Mouse (Mus musculus) midbrain, embryonic 12.5 days (tissue): ENCODE data around the gene Sec24a. TPM values are rescaled to one million over a fixed set of nuclear protein-coding genes. Genes with fewer than 3 reads are reported as not detected.
"Not testable (repeated sequence)": the region's sequence is repeated elsewhere in the genome, so short reads cannot be mapped to it uniquely, and the experiment has no call there.

Experiments used
- ATAC-seq: fragments of 200-750 bp; cut with Nextera tagmentation; 2 replicates; pipeline ENCODE4 v1.8.0; 2017; ENCODE audit warnings: low read depth, moderate TSS enrichment, moderate library complexity; ENCODE audit not compliant: low FRiP score
- H3K27ac ChIP-seq: fragments of 300-500 bp; sonication (generic); replicated peaks from 2 replicates; pipeline ENCODE4 v1.5.1; 2016; ENCODE audit warnings: mild to moderate bottlenecking
- H3K27me3 ChIP-seq: fragments of 300-500 bp; sonication (generic); 2 replicates; pipeline ENCODE4 v1.6.1; 2016; ENCODE audit warnings: mild to moderate bottlenecking
- H3K36me3 ChIP-seq: fragments of 300-500 bp; sonication (generic); 2 replicates; pipeline ENCODE4 v1.6.1; 2016
- H3K4me1 ChIP-seq: fragments of 300-500 bp; sonication (generic); 2 replicates; pipeline ENCODE4 v1.6.1; 2016
- H3K4me2 ChIP-seq: fragments of 300-500 bp; sonication (generic); replicated peaks from 2 replicates; pipeline ENCODE4 v1.6.1; 2016; ENCODE audit warnings: mild to moderate bottlenecking, moderate library complexity
- H3K4me3 ChIP-seq: fragments of 300-500 bp; sonication (generic); 2 replicates; pipeline ENCODE4 v1.5.1; 2016; ENCODE audit warnings: mild to moderate bottlenecking
- H3K9ac ChIP-seq: fragments of 300-500 bp; sonication (generic); replicated peaks from 2 replicates; pipeline ENCODE4 v1.6.1; 2016; ENCODE audit warnings: mild to moderate bottlenecking, moderate library complexity
- H3K9me3 ChIP-seq: fragments of 300-500 bp; sonication (generic); 2 replicates; pipeline ENCODE4 v1.6.1; 2016; ENCODE audit warnings: mild to moderate bottlenecking
- WGBS: fragments of 180-500 bp; shearing (Covaris S2); methylation state at CpG from one replicate; pipeline ENCODE4 v1.1.7; 2016; 5-methylcytosine and 5-hydroxymethylcytosine counted together
- polyA plus RNA-seq: library from polyadenylated mRNA; unstranded; fragments of >200 nt; fragmentation: Nextera tagmentation; extraction: Ambion mirVana; gene quantifications from 2 replicates; pipeline ENCODE4 v1.2.1, GENCODE M21; 2016

The Sec24a gene
- polyA plus RNA-seq, 1 experiment from 2014 or later: 15.8 TPM

DNA sequence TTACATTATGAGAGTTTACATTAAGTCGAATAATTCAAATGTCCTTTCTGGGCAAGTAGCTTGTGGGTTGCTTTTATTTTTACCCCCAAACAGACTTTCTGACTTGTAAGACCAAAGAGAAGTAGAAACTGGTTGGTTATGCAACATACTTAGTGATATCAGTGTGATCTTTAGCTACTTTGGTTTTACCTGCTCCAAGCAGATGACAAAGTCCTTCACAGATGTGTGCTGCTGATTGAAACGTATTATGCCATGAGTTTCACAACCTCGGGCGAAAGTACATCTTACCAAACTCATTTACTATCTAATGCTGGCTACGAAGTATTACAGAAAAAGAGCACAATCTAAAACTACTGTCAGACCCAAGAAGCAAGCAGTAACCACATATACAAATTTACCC is 5.8 kb downstream of the Sec24a start:
- Histone ChIP-seq H3K36me3 (no peaks in the 10 kb centered on the region), H3K4me1 (peaks cover 17% of the 10 kb centered on the region), H3K27ac (no peak overlapping the region), H3K9ac (no peak overlapping the region), H3K27me3 (peaks cover 9% of the 10 kb centered on the region; the same call in 1 of the 2 replicates), H3K4me2 (no peak overlapping the region), H3K9me3 (no peaks in the 10 kb centered on the region), H3K4me3 (no peak overlapping the region)
- 92% methylated on average over 5 of the region's 5 CpGs for WGBS
- no peak for ATAC-seq

DNA sequence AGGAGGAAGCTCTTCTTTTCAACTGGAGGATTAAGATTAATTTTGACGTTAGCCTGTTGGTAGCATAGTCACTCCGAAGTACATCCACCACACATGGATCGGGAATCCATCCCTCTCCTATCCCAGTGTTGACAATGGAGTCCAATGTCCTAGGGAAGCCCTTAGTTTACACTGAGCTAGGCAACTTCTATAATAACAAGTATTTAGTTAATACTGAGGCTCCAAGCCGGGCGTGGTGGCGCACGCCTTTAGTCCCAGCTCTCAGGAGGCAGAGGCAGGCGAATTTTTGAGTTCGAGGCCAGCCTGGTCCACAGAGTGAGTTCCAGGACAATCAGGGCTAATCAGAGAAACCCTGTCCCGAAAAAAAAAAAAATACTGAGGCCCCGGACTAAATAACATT is 6.4 kb downstream of the Sec24a start:
- 76% methylated on average over 11 of the region's 11 CpGs for whole genome bisulfite sequencing

DNA sequence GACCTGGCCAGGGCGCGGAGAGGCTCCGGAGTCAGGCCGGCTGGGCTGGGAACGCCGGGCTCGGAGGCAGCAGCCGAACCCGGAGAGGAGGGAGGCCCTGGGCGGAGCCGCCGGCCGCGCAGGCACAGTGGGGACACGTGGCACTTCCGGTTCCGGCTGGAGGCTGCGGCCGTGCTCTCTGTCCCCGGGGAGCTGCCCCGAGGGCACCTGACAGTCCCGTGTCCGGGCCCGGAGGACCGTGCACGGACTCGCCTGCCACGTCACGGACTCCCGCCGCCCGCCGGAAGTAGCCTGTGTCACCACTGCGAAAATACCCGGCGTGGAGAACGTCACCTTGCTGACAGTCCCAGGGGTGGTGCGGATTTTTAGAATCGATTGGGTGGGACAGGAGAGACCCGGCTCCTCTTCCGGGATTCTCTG is 7.1 kb downstream of the Sec24a start:
- H3K27me3 ChIP-seq: peaks cover 2% of the 10 kb centered on the region; the same call in 1 of the 2 replicates
- under 1% methylated on average over 41 of the region's 41 CpGs for WGBS
- peak overlapping the region; percentile 65 for H3K27ac ChIP-seq
- H3K4me2 ChIP-seq: peak overlapping the region; percentile 86
- no peaks in the 10 kb centered on the region for H3K36me3 ChIP-seq
- H3K4me1 ChIP-seq: peaks cover 17% of the 10 kb centered on the region
- no peaks in the 10 kb centered on the region for H3K9me3 ChIP-seq
- H3K9ac ChIP-seq: peak overlapping the region; percentile 97
- peak; percentile 98 for ATAC-seq
- peak overlapping the region; percentile 99 for H3K4me3 ChIP-seq

More for the DNA sequence above, 6.4 kb downstream of the Sec24a start:
- Histone ChIP-seq H3K27me3 (peaks cover 9% of the 10 kb centered on the region; the same call in 1 of the 2 replicates), H3K4me3 (peak overlapping the region; percentile 99), H3K4me1 (peaks cover 17% of the 10 kb centered on the region), H3K27ac (peak overlapping the region; percentile 65; the same call in 1 of the 2 replicates), H3K4me2 (peak overlapping the region; percentile 86), H3K9me3 (no peaks in the 10 kb centered on the region), H3K36me3 (no peaks in the 10 kb centered on the region), H3K9ac (peak overlapping the region; percentile 97; the same call in 1 of the 2 replicates)
- no peak for ATAC-seq

DNA sequence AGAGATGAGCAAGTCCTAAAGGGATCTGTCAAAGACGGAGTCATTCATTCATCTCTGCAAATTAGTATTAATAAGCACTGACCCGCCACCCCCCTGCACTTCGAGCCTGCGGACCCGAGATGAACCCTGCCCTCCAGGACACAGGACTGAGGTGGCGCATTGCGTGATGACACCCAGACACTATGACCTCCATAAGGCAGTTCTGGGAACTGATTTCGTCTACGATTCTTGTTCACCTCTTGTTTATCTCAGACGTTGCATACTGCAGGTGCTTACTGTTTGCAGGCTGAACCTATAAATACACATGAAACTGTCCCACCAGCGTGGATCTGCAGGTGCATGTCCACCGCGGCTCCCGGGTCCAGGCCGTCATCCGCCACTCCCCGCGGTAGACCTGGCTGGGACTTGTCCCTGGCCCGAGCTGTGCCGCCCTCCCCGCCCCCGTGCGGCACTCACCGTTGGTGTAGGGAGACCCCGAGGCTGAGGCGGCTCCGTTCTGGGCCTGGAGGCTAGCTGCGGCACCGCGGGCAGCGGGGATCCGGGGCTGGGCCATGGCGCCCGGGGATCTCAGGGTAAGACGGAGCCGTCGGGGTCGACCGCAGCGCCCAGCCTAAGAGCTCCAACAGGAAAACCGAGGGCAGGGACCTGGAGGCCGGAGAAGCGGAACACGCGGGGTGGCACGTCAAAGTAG is 7.7 kb downstream of the Sec24a start:
- no peaks in the 10 kb centered on the region for H3K27me3 ChIP-seq
- no peaks in the 10 kb centered on the region for H3K9me3 ChIP-seq
- peak overlapping the region; percentile 65 for H3K27ac ChIP-seq
- H3K9ac ChIP-seq: peak overlapping the region; percentile 97
- under 1% methylated on average over 46 of the region's 46 CpGs for WGBS
- H3K4me2 ChIP-seq: peak overlapping the region; percentile 86
- peak overlapping the region; percentile 99 for H3K4me3 ChIP-seq
- peaks cover 17% of the 10 kb centered on the region for H3K4me1 ChIP-seq
- peak; percentile 79 for ATAC-seq
- H3K36me3 ChIP-seq: no peaks in the 10 kb centered on the region

DNA sequence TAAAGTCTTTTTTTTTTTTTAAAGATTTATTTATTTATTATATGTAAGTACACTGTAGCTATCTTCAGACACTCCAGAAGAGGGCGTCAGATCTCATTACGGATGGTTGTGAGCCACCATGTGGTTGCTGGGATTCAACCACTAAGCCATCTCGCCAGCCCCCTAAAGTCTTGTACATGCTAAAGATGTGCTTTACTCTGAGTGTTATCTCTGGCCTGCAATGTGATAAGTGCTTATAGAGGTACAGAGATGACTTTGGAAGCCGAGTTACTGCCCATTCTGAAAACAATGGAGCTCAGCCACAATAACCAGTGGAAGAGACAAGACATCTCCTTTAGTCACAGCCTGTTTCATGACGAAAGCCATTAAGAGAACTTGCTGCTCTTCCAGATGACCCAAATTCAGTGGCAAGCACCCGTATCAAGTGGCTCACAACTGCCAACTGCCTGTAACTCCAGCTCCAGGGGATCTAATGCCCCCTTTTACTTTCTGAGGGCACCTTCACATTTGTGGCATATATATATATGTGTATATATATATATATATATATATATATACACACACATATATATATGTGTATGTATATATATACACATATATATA is 11.7 kb downstream of the Sec24a start:
- H3K4me1 ChIP-seq: peaks cover 13% of the 10 kb centered on the region
- WGBS: 76% methylated on average over 6 of the region's 6 CpGs
- H3K4me2 ChIP-seq, ATAC-seq, H3K27ac ChIP-seq, H3K36me3 ChIP-seq, H3K27me3 ChIP-seq, H3K9me3 ChIP-seq, H3K9ac ChIP-seq, H3K4me3 ChIP-seq: not testable (repeated sequence)

- no peak for ATAC-seq
- 89% methylated on average over 1 of the region's 1 CpGs for WGBS
- no peaks in the 10 kb centered on the region for H3K9me3 ChIP-seq
- no peak overlapping the region for H3K9ac ChIP-seq
- H3K4me2 ChIP-seq: no peak overlapping the region
- peaks cover 25% of the 10 kb centered on the region for H3K36me3 ChIP-seq
- no peak overlapping the region for H3K4me3 ChIP-seq
- no peaks in the 10 kb centered on the region for H3K27me3 ChIP-seq
- H3K4me1 ChIP-seq: no peaks in the 10 kb centered on the region
- no peak overlapping the region for H3K27ac ChIP-seq
Measured at GRCm38 (mm10) chr11:51746096-51746495, 17.3 kb downstream of the Sec24a start.

DNA sequence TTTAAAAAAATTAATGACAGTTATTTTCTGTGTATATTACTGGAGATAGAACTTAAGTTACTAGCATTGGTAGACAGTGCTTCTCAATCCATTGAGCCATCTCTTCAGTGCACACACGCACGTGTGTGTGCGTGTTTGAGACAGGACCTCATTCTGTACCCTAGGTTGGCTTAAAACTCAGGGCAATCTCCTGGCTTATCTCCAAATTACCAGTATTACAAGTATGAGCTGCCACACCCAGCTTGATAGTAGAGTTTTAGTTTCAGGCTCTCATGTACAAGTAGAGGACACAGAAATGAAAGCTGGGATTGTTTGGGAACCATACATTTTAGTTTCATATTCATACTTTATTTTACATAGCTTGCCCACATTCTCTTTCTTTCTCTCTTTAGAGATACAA is 22.7 kb downstream of the Sec24a start:
- Histone ChIP-seq H3K27me3 (no peaks in the 10 kb centered on the region), H3K9me3 (no peaks in the 10 kb centered on the region), H3K4me2 (no peak overlapping the region), H3K4me3 (no peak overlapping the region), H3K4me1 (no peaks in the 10 kb centered on the region), H3K9ac (no peak overlapping the region), H3K27ac (no peak overlapping the region), H3K36me3 (peaks cover 41% of the 10 kb centered on the region)
- 96% methylated on average over 3 of the region's 3 CpGs for WGBS
- ATAC-seq: no peak

GRCm38 (mm10) chr11:51738651-51739403 is 24.6 kb downstream of the Sec24a start:
- H3K9me3 ChIP-seq: no peaks in the 10 kb centered on the region
- peaks cover 46% of the 10 kb centered on the region for H3K36me3 ChIP-seq
- WGBS: 90% methylated on average over 3 of the region's 3 CpGs
- no peaks in the 10 kb centered on the region for H3K4me1 ChIP-seq
- no peaks in the 10 kb centered on the region for H3K27me3 ChIP-seq
- H3K9ac ChIP-seq: no peak overlapping the region
- H3K4me2 ChIP-seq: no peak overlapping the region
- H3K4me3 ChIP-seq: no peak overlapping the region
- H3K27ac ChIP-seq: no peak overlapping the region
- ATAC-seq: no peak

- not testable (repeated sequence) for H3K27me3 ChIP-seq, H3K27ac ChIP-seq, H3K4me2 ChIP-seq, H3K9ac ChIP-seq, H3K4me3 ChIP-seq, ATAC-seq, H3K4me1 ChIP-seq, H3K9me3 ChIP-seq
- WGBS: 98% methylated on average over 13 of the region's 13 CpGs
- H3K36me3 ChIP-seq: peaks cover 47% of the 10 kb centered on the region
Measured at GRCm38 (mm10) chr11:51734218-51734617, 29.2 kb downstream of the Sec24a start.

DNA sequence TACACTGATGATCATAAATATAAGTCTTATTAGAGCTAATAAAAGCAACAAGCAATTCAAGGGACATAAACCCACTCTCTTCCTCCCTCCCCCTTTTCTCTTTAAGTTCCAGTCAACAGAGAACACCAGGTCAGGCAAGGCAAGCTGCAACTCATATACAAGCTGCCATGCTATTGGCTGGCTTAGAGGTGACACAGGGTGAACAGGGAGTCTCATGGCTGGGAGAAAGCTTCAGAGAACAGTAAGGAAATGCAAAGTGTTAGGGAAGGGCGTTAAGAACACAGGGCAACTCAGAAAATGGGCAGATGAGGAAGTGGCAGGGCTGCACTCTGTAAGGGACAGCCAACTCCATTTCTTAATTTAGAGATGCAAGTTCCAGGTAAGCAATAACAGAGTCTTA is 30.6 kb downstream of the Sec24a start:
- Histone ChIP-seq H3K4me2 (no peak overlapping the region), H3K9ac (no peak overlapping the region), H3K27ac (no peak overlapping the region), H3K4me1 (no peaks in the 10 kb centered on the region), H3K9me3 (no peaks in the 10 kb centered on the region), H3K4me3 (no peak overlapping the region), H3K27me3 (no peaks in the 10 kb centered on the region), H3K36me3 (peaks cover 49% of the 10 kb centered on the region)
- no peak for ATAC-seq
- WGBS: 89% methylated on average over 1 of the region's 1 CpGs

DNA sequence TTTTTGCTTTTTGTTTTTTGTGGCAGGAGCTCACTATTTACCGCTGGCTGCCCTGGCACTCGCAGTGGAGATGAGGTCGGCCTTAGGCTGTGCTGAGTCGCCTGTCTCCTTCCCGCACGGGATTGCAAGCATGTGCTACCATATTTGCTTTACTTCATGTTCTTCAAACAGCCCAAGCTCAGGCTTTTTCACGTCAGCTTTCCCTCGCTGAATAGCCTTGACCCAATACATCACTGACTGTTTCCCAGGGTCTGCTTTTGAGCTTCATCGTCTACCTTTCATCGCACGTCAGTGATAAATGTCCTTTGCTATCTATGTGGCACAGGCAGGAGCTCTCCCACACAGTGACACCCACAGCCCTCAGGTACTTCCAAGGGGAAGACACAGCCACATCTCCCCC is 42.4 kb downstream of the Sec24a start:
- WGBS: 96% methylated on average over 11 of the region's 11 CpGs
- Histone ChIP-seq H3K4me3 (no peak overlapping the region), H3K4me1 (no peaks in the 10 kb centered on the region), H3K9me3 (no peaks in the 10 kb centered on the region), H3K27me3 (no peaks in the 10 kb centered on the region), H3K27ac (no peak overlapping the region), H3K4me2 (no peak overlapping the region), H3K36me3 (peaks cover 64% of the 10 kb centered on the region), H3K9ac (no peak overlapping the region)
- no peak for ATAC-seq

DNA sequence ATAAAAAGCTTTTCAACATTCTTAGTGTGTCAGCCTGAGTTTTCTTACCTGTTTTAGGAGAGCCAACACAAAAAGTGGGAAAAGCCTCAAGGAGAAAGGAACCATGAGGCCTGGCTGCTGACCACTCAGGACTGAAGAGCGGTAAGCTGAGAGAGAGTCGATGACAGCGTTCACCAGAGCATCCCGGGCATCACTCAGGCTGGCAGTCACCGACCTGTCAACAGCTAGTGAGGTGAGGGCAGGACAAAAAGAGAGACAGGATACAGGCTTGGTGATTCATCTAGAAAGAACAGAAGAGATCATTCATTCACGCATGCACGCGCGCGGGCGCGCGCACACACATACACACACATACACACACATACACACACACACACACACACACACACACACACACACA is 56.4 kb downstream of the Sec24a start:
- Histone ChIP-seq H3K9ac (no peak overlapping the region), H3K27ac (no peak overlapping the region), H3K4me1 (no peaks in the 10 kb centered on the region), H3K9me3 (no peaks in the 10 kb centered on the region), H3K27me3 (no peaks in the 10 kb centered on the region), H3K4me3 (no peak overlapping the region), H3K4me2 (no peak overlapping the region), H3K36me3 (peaks cover 71% of the 10 kb centered on the region)
- no peak for ATAC-seq
- WGBS: 92% methylated on average over 13 of the region's 13 CpGs
